Mouse (Mus musculus) testis, postnatal 14 days (tissue): ENCODE measurements around the gene Hdac7.

Experiments used
- DNase-seq: peaks from one replicate; pipeline ENCODE4 v3.0.0; 2021; ENCODE audit warnings: low spot score

Hdac7 gene

GRCm38 (mm10) chr15:97787799-97788667, 56.3 kb downstream of the Hdac7 start:
- no peak for DNase-seq

GRCm38 (mm10) chr15:97787148-97787798, 57.0 kb downstream of the Hdac7 start:
- DNase-seq: no peak

- DNase-seq: no peak
These were observed 57.7 kb downstream of the Hdac7 start for GRCm38 (mm10) chr15:97786412-97787112.

GRCm38 (mm10) chr15:97785731-97786411, 58.4 kb downstream of the Hdac7 start:
- DNase-seq: no peak

- DNase-seq: no peak
These were observed 59.6 kb downstream of the Hdac7 start for GRCm38 (mm10) chr15:97784561-97785161.

- DNase-seq: peak; percentile 84
These were observed 60.2 kb downstream of the Hdac7 start for GRCm38 (mm10) chr15:97784092-97784559.

GRCm38 (mm10) chr15:97782749-97783105, 61.6 kb downstream of the Hdac7 start:
- peak; percentile 75 for DNase-seq

GRCm38 (mm10) chr15:97781961-97782748, 62.1 kb downstream of the Hdac7 start:
- no peak for DNase-seq

GRCm38 (mm10) chr15:97780611-97781031, 63.7 kb downstream of the Hdac7 start:
- no peak for DNase-seq

- DNase-seq: no peak
These were observed 64.7 kb downstream of the Hdac7 start for GRCm38 (mm10) chr15:97779576-97779975.

GRCm38 (mm10) chr15:97778311-97779098, 65.8 kb downstream of the Hdac7 start, which contains the start of gene Slc48a1:
Gene Slc48a1, plus strand, starts transcription at chr15:97778520.
- DNase-seq: no peak

- DNase-seq: no peak
These were observed 67.4 kb downstream of the Hdac7 start for GRCm38 (mm10) chr15:97776919-97777318.

GRCm38 (mm10) chr15:97776514-97776913, 67.8 kb downstream of the Hdac7 start:
- DNase-seq: no peak

- DNase-seq: no peak
These were observed 70.3 kb downstream of the Hdac7 start for GRCm38 (mm10) chr15:97773961-97774370.

GRCm38 (mm10) chr15:97773108-97773507, 71.2 kb downstream of the Hdac7 start:
- DNase-seq: peak; percentile 69

GRCm38 (mm10) chr15:97770280-97770679, 74.0 kb downstream of the Hdac7 start:
- no peak for DNase-seq

GRCm38 (mm10) chr15:97768192-97768591, 76.1 kb downstream of the Hdac7 start:
- DNase-seq: no peak

GRCm38 (mm10) chr15:97767280-97768186, 76.8 kb downstream of the Hdac7 start, which contains the start of gene Rapgef3:
Gene Rapgef3, minus strand, starts transcription at chr15:97767972.
- DNase-seq: peak; percentile 68
